Mouse (Mus musculus) stomach, embryonic 16.5 days (tissue): ENCODE data around the gene Mttp. TPM values are rescaled to one million over a fixed set of nuclear protein-coding genes. Genes with fewer than 3 reads are reported as not detected.

Source experiments
- ATAC-seq: fragments of 200-750 bp; cut with Nextera tagmentation; 2 replicates; pipeline ENCODE4 v1.8.0; 2017; ENCODE audit warnings: moderate number of reproducible peaks, moderate TSS enrichment; ENCODE audit not compliant: insufficient read depth, low FRiP score
- H3K27ac ChIP-seq: fragments of 300-500 bp; sonication (generic); 2 replicates; pipeline ENCODE4 v1.5.1; 2014; ENCODE audit warnings: low read length
- H3K27me3 ChIP-seq: fragments of 300-500 bp; sonication (generic); 2 replicates; pipeline ENCODE4 v1.6.1; 2014; ENCODE audit warnings: low read length, control low read depth, mixed read lengths; ENCODE audit not compliant: control insufficient read depth, insufficient read depth
- H3K36me3 ChIP-seq: fragments of 300-500 bp; sonication (generic); 2 replicates; pipeline ENCODE4 v1.6.1; 2014; ENCODE audit warnings: low read length; ENCODE audit not compliant: control insufficient read depth, insufficient read depth
- H3K4me1 ChIP-seq: fragments of 300-500 bp; sonication (generic); 2 replicates; pipeline ENCODE4 v1.6.1; 2014; ENCODE audit warnings: low read length, control low read depth, mixed read lengths; ENCODE audit not compliant: control insufficient read depth, insufficient read depth
- H3K4me2 ChIP-seq: fragments of 300-500 bp; sonication (generic); 2 replicates; pipeline ENCODE4 v1.6.1; 2014; ENCODE audit warnings: low read depth, low read length, mixed read lengths
- H3K4me3 ChIP-seq: fragments of 300-500 bp; sonication (generic); replicated peaks from 2 replicates; pipeline ENCODE4 v1.5.1; 2014; ENCODE audit warnings: mild to moderate bottlenecking, low read length
- H3K9ac ChIP-seq: fragments of 300-500 bp; sonication (generic); 2 replicates; pipeline ENCODE4 v1.6.1; 2014; ENCODE audit warnings: low read length
- H3K9me3 ChIP-seq: fragments of 300-500 bp; sonication (generic); replicated peaks from 2 replicates; pipeline ENCODE4 v1.6.1; 2016; ENCODE audit warnings: low read length, control low read depth; ENCODE audit not compliant: control insufficient read depth
- WGBS: fragments of 180-500 bp; shearing (Covaris S2); extraction: QIAGEN DNeasy Blood & Tissue Kit; methylation state at CpG from one replicate; pipeline ENCODE4 v1.1.7; 2014; 5-methylcytosine and 5-hydroxymethylcytosine counted together
- polyA plus RNA-seq: library from polyadenylated mRNA; unstranded; fragments of >200 nt; fragmentation: Nextera tagmentation; extraction: Ambion mirVana; gene quantifications from 2 replicates; pipeline ENCODE4 v1.2.1, GENCODE M21; 2015

The Mttp gene
- polyA plus RNA-seq, 1 experiment from 2014 or later: 63.7 TPM

DNA sequence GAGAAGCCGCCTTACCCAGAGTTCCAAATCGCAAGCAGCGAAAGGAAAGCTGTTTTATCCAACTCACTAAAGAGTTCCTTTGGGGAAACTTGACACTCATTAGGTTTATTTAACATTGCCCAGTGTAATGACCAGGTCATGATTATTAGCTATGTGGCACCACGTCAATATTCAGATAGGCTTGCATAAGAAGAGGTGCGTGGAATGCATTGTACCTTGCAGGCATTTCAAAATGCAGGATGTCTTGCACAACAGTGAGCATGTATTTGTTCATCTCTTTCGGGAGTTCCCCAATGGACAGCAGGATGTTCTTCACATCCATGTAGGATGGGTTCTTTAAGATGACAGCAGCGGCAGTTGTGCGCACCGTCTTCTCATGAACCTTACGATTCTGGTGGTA, 37.9 kb downstream of the Mttp start:
- no peaks in the 10 kb centered on the region for H3K4me1 ChIP-seq
- WGBS: 91% methylated on average over 10 of the region's 10 CpGs
- no peaks in the 10 kb centered on the region for H3K27me3 ChIP-seq
- H3K9me3 ChIP-seq: no peaks in the 10 kb centered on the region
- H3K4me2 ChIP-seq: no peak overlapping the region
- ATAC-seq: no peak
- H3K36me3 ChIP-seq: no peaks in the 10 kb centered on the region
- H3K9ac ChIP-seq: no peak overlapping the region
- no peak overlapping the region for H3K4me3 ChIP-seq
- H3K27ac ChIP-seq: no peak overlapping the region

DNA sequence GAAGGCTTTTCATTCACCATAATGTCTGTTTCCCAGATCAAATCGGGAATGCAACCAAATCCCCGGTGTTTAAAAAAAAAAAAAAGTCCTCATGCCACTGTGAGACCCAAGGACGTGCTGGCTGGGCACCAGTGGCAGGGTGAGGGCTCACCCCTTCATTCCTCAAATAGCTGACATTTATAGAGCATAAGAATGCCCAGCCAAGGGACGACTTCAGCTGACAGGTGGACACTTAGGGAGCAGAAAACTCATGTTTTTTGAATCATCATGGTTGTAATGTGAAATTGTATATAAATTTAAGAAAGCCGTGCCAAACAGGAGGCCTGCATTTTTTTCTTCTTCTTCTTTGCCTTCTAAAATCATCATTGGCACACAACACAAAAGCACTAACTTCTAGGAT, 39.7 kb downstream of the Mttp start:
- H3K9me3 ChIP-seq: no peaks in the 10 kb centered on the region
- no peak overlapping the region for H3K27ac ChIP-seq
- H3K4me2 ChIP-seq: no peak overlapping the region
- H3K9ac ChIP-seq: no peak overlapping the region
- H3K27me3 ChIP-seq: no peaks in the 10 kb centered on the region
- no peaks in the 10 kb centered on the region for H3K36me3 ChIP-seq
- WGBS: 68% methylated on average over 5 of the region's 5 CpGs
- ATAC-seq: no peak
- no peaks in the 10 kb centered on the region for H3K4me1 ChIP-seq
- H3K4me3 ChIP-seq: no peak overlapping the region

DNA sequence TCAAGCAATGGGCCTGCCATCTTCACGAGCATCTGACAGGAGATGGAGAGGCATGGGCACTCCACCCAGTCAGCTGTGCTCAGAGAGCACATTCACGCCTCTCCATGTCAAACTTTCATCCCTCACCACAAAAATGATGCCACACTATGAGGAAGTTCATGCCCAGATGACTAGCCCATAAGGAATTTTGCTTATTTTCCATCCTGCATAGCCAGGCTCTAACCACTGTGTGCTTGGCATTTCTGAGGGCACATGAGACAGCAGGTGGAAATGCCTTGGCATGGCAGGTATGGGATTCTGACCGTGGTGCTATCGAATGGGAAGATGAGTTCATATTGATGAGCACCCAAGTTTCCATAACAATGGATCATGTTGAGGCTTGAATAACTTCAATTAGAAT, 41.1 kb downstream of the Mttp start:
- Histone ChIP-seq H3K36me3 (no peaks in the 10 kb centered on the region), H3K27me3 (no peaks in the 10 kb centered on the region), H3K4me3 (no peak overlapping the region), H3K9me3 (no peaks in the 10 kb centered on the region), H3K4me2 (no peak overlapping the region), H3K27ac (no peak overlapping the region), H3K9ac (no peak overlapping the region), H3K4me1 (no peaks in the 10 kb centered on the region)
- ATAC-seq: no peak
- WGBS: 89% methylated on average over 4 of the region's 4 CpGs

DNA sequence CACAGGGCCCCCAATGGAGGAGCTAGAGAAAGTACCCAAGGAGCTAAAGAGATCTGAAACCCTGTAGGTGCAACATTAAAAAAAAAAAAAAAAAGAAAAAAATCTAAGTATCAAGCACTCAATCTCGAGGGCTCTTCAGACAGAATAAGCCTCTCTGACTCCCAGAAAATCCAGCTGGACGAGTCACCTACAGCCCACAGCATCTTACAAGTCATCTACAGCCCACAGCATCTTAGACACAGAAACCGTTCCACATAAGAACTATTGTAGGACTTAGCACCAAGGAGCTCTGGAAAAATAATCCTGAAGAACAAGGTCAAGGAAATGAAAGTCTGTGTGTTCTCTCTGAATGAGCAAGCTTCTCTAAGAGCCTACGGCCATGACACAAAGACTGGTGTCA, 42.8 kb downstream of the Mttp start:
- Histone ChIP-seq H3K9ac (no peak overlapping the region), H3K4me1 (0 out of 2 replicates have a peak, but pooled peaks cover 3% of the 10 kb centered on the region), H3K27me3 (no peaks in the 10 kb centered on the region), H3K9me3 (no peaks in the 10 kb centered on the region), H3K4me3 (no peak overlapping the region), H3K36me3 (no peaks in the 10 kb centered on the region), H3K4me2 (no peak overlapping the region), H3K27ac (no peak overlapping the region)
- no peak for ATAC-seq
- WGBS: 88% methylated on average over 4 of the region's 4 CpGs

DNA sequence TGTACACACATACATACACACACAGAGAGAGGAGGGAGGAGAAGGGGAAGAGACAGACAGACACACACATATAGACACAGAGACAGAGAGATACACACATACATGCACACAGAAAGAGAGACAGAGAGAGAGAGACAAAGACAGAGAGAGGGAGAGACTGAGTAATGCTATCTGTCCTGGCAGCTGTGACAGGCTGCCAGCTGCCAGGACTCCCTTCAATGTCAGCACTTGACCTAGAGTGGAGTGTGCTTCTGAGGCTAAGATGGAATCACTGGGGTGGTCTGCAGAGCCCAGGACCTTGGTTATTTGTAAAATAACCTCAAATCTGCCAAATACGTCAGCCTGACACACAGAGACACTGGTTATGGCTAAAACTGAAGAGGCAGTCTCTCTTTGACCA, 47.0 kb downstream of the Mttp start:
- H3K4me3 ChIP-seq: no peak overlapping the region

DNA sequence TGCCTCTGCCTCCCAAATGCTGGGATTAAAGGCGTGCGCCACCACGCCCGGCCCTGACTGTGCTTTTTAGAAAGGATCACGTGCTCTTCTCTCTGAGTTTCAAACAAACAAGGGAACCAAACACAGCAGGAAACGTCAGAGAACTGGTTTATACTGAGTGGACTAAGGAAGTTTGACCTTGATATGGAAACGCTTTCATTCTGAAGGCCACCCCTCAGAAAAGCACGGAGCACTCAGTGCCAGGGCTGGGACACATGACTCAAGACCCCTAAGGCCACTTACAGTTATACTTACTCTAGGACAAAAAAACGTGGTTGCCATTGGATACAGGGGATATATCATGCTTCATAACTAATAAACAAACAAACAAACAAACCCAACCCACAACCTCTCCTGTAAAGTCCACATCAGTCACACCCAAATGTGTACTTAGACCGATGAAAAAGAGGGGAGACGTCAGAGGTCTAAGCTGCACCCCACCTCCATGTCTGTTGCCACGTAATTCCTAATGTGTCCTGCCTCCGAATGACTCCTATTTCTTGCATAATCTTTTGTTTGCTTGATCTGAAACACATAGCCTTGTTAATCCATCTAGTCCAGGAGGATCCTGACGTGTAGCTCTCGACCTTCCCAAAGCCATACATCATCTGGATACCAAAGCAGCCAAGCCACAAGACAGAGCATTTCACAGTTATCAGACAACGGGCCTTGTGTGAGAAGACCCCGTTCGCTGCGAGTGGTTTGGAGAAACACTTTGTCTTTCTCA, 48.3 kb downstream of the Mttp start:
- Histone ChIP-seq H3K4me2 (no peak overlapping the region), H3K27me3 (no peaks in the 10 kb centered on the region), H3K36me3 (no peaks in the 10 kb centered on the region), H3K9me3 (no peaks in the 10 kb centered on the region), H3K27ac (no peak overlapping the region), H3K9ac (no peak overlapping the region), H3K4me3 (no peak overlapping the region), H3K4me1 (peaks cover 3% of the 10 kb centered on the region; the same call in 1 of the 2 replicates)
- no peak for ATAC-seq
- WGBS: 78% methylated on average over 19 of the region's 19 CpGs

More for the DNA sequence above, 47.0 kb downstream of the Mttp start:
- H3K27me3 ChIP-seq: no peaks in the 10 kb centered on the region
- H3K9me3 ChIP-seq: no peaks in the 10 kb centered on the region
- ATAC-seq: 0 out of 2 replicates have a peak, but pooled peaks have one; percentile 13
- H3K4me1 ChIP-seq: peaks cover 3% of the 10 kb centered on the region; the same call in 1 of the 2 replicates
- peak overlapping the region; percentile 5; the same call in 1 of the 2 replicates for H3K27ac ChIP-seq
- no peaks in the 10 kb centered on the region for H3K36me3 ChIP-seq
- 67% methylated on average over 1 of the region's 1 CpGs for WGBS
- no peak overlapping the region for H3K9ac ChIP-seq
- no peak overlapping the region for H3K4me2 ChIP-seq

DNA sequence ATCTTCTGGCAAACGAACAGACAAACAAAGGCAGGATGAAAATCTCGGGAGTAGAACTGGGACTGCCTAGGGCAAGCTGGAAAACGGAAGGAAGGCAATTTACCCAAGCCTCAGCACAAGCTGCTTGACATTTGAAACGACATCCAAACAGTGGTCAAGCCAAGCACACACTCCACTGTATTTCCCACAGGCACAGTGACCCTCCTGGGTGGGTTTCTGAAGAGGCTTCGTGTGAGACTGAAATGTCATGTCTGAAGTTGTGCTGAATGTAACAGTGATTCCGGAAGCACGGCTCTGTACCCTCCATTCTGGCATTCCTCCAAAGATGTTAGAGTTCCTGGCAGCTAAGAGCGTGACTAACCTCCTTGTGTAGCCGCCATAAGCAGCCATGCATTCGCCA, 49.0 kb downstream of the Mttp start:
- 68% methylated on average over 10 of the region's 10 CpGs for WGBS
- H3K4me3 ChIP-seq: no peak overlapping the region
- H3K27ac ChIP-seq: no peak overlapping the region
- no peak overlapping the region for H3K9ac ChIP-seq
- H3K27me3 ChIP-seq: no peaks in the 10 kb centered on the region
- peaks cover 3% of the 10 kb centered on the region; the same call in 1 of the 2 replicates for H3K4me1 ChIP-seq
- H3K4me2 ChIP-seq: no peak overlapping the region
- H3K9me3 ChIP-seq: no peaks in the 10 kb centered on the region
- ATAC-seq: no peak
- no peaks in the 10 kb centered on the region for H3K36me3 ChIP-seq

DNA sequence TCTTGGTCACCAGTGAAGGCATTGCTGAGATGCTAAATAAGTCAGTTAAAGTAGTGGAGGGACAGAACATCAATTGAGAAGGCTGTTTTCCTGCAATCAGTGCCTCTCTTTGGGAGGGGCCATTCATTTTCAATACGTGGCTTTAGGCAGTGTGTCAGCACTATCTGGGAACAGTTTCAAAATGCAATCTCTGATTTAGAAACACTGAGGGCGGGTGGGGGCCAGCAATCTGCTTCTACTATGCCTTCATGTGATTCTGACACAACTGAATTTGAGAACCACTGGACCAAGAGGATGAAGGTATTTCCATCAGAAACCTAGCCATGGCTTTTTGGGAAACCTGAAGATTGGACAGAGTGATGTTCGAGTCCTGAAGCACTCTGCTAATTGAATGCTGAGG, 49.5 kb downstream of the Mttp start:
- 62% methylated on average over 3 of the region's 3 CpGs for WGBS
- H3K4me1 ChIP-seq: peaks cover 3% of the 10 kb centered on the region; the same call in 1 of the 2 replicates
- no peak overlapping the region for H3K9ac ChIP-seq
- no peak overlapping the region for H3K4me2 ChIP-seq
- no peaks in the 10 kb centered on the region for H3K36me3 ChIP-seq
- ATAC-seq: no peak
- no peak overlapping the region for H3K27ac ChIP-seq
- H3K27me3 ChIP-seq: no peaks in the 10 kb centered on the region
- no peaks in the 10 kb centered on the region for H3K9me3 ChIP-seq
- no peak overlapping the region for H3K4me3 ChIP-seq

DNA sequence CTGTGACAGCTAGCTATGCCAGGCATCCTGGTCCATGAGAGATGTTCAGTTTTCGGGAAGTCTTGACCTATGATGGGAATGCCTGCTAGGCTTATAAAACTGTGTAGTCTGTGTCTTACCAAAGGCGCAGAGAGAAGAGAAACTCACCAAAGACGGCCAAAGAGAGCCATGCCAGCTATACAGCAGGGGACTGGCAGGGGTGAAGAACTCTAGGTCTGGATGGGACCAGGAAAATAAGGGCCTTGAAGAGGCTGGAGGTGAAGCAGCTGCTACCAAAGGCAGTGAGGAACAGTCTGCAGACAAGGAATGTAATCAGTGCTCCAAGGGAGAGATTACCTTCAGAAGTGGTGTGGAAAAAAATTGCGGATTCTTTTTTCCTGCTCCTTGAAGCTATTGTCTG, 60.9 kb downstream of the Mttp start:
- H3K27ac ChIP-seq: no peak overlapping the region

More for the DNA sequence above, 60.9 kb downstream of the Mttp start:
- WGBS: 80% methylated on average over 4 of the region's 4 CpGs
- Histone ChIP-seq H3K4me1 (no peaks in the 10 kb centered on the region; the same call in 1 of the 2 replicates), H3K4me2 (no peak overlapping the region), H3K9ac (no peak overlapping the region), H3K36me3 (no peaks in the 10 kb centered on the region), H3K4me3 (no peak overlapping the region), H3K9me3 (no peaks in the 10 kb centered on the region), H3K27me3 (no peaks in the 10 kb centered on the region)
- ATAC-seq: no peak
